Mouse (Mus musculus): ENCODE measurements around the gene Umad1.

DNA sequence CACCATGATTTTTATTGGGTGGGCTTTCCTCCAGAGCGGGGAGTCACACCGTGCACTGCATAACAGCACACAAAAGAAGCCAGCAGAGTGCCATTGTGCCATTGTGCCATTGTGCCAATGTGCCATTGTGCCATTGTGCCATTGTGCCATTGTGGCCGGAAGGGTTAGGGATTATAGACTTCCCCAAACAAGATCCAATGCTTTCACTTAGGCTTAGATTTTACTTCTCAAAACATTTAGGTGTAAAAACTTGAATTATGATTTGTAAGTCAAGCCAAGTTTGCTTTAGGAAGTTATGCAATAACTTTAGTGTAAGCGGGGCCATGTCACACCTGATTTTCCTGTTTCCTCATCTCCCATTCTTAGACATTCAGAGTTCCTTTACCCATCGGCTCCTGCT is 156.7 kb downstream of the Umad1 start:
- no peak for TF ChIP-seq HCFC1 (IDR thresholded peaks at IDR 0.05; ENCODE audit: borderline replicate concordance, insufficient read depth, low read length)
- no peak for TF ChIP-seq CHD2 (IDR thresholded peaks at IDR 0.05; ENCODE audit: low read depth, low read length)
- TF ChIP-seq MAFK (IDR thresholded peaks at IDR 0.05; ENCODE audit: insufficient read depth, low read depth, low read length): no peak
- no peak for TF ChIP-seq ZC3H11A (IDR thresholded peaks at IDR 0.05; ENCODE audit: borderline replicate concordance, low read depth, low read length)
